Mouse (Mus musculus): ENCODE results near the gene Hps5.

DNA sequence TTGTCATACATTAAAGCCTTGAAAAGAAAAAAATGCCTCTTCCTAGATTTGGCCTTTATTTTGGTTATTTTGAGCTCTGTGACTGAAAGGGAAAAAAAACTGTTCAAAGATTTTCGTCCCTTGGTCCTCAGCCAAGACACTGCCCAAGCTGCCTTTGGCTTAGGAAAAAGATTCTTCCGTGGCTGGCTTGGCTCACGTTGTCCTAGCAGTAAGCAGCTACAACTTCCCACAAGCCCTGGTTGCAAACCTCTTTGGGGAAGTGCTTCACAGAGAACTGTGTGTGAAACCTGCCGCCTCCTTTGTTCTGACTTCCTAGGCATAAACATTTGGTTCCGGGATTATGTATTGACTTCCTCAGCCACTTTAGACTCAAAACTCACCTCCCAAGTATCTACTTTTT is 79.0 kb downstream of the Hps5 start:
- TF ChIP-seq CTCF (IDR thresholded peaks at IDR 0.05; ENCODE audit: low read depth) (no peak), EP300 (IDR thresholded peaks at IDR 0.05; ENCODE audit: low read depth) (no peak)

Data from heart, postnatal 0 days (tissue).